Mouse (Mus musculus): ENCODE results near the gene Lsamp. TPM values are rescaled to one million over a fixed set of nuclear protein-coding genes. Genes with fewer than 3 reads are reported as not detected.
A peak's percentile ranks its signal among the peaks of the same experiment; 100 is the strongest.

Lsamp gene
- polyA plus RNA-seq, 1 experiment, result not detected

GRCm38 (mm10) chr16:40942266-40942665 lies 958.1 kb downstream of the Lsamp start:
- H3K27me3 ChIP-seq (ENCODE audit: control insufficient read depth, insufficient read depth, low read length, poor library complexity, severe bottlenecking), result no peaks in the 10 kb centered on the region
- H3K36me3 ChIP-seq (ENCODE audit: control insufficient read depth, insufficient read depth, low read length, poor library complexity, severe bottlenecking), result no peaks in the 10 kb centered on the region
- TF ChIP-seq CTCF (IDR thresholded peaks at IDR 0.05; ENCODE audit: low read depth, low read length), result no peak
- no peak for TF ChIP-seq POLR2A (IDR thresholded peaks at IDR 0.05; ENCODE audit: insufficient read depth, low read length)
- no peak for TF ChIP-seq EP300 (IDR thresholded peaks at IDR 0.05; ENCODE audit: insufficient read depth, low read depth, low read length)
- H3K9ac ChIP-seq (ENCODE audit: low read depth, poor library complexity, severe bottlenecking), result no peak overlapping the region
- no peak overlapping the region for H3K4me3 ChIP-seq (ENCODE audit: low read depth, low read length)
- H3K4me1 ChIP-seq (ENCODE audit: control insufficient read depth, insufficient read depth, low read length), result no peaks in the 10 kb centered on the region
- no peaks in the 10 kb centered on the region for H3K9me3 ChIP-seq (replicated peaks; ENCODE audit: control insufficient read depth, insufficient read depth, low read length, poor library complexity, severe bottlenecking)
- no peak overlapping the region for H3K27ac ChIP-seq (ENCODE audit: insufficient read depth, low read length)

- H3K4me1 ChIP-seq (ENCODE audit: control insufficient read depth, insufficient read depth, low read length), result no peaks in the 10 kb centered on the region
- no peaks in the 10 kb centered on the region for H3K36me3 ChIP-seq (ENCODE audit: control insufficient read depth, insufficient read depth, low read length, poor library complexity, severe bottlenecking)
- H3K27me3 ChIP-seq (ENCODE audit: control insufficient read depth, insufficient read depth, low read length, poor library complexity, severe bottlenecking), result no peaks in the 10 kb centered on the region
- no peak overlapping the region for H3K27ac ChIP-seq (ENCODE audit: insufficient read depth, low read length)
- no peak for TF ChIP-seq POLR2A (IDR thresholded peaks at IDR 0.05; ENCODE audit: insufficient read depth, low read length)
- H3K9ac ChIP-seq (ENCODE audit: low read depth, poor library complexity, severe bottlenecking), result no peak overlapping the region
- H3K4me3 ChIP-seq (ENCODE audit: low read depth, low read length), result no peak overlapping the region
- H3K9me3 ChIP-seq (replicated peaks; ENCODE audit: control insufficient read depth, insufficient read depth, low read length, poor library complexity, severe bottlenecking), result no peaks in the 10 kb centered on the region
Measured at GRCm38 (mm10) chr16:40945834-40946233, 961.7 kb downstream of the Lsamp start.

GRCm38 (mm10) chr16:40948013-40948412 lies 963.9 kb downstream of the Lsamp start:
- Histone ChIP-seq H3K9me3 (replicated peaks; ENCODE audit: control insufficient read depth, insufficient read depth, low read length, poor library complexity, severe bottlenecking) (no peaks in the 10 kb centered on the region), H3K9ac (ENCODE audit: low read depth, poor library complexity, severe bottlenecking) (no peak overlapping the region), H3K27me3 (ENCODE audit: control insufficient read depth, insufficient read depth, low read length, poor library complexity, severe bottlenecking) (no peaks in the 10 kb centered on the region), H3K27ac (ENCODE audit: insufficient read depth, low read length) (no peak overlapping the region), H3K4me1 (ENCODE audit: control insufficient read depth, insufficient read depth, low read length) (no peaks in the 10 kb centered on the region), H3K36me3 (ENCODE audit: control insufficient read depth, insufficient read depth, low read length, poor library complexity, severe bottlenecking) (no peaks in the 10 kb centered on the region), H3K4me3 (ENCODE audit: low read depth, low read length) (no peak overlapping the region)
- TF ChIP-seq EP300 (IDR thresholded peaks at IDR 0.05; ENCODE audit: insufficient read depth, low read depth, low read length), result no peak

GRCm38 (mm10) chr16:40959211-40959610 lies 975.0 kb downstream of the Lsamp start:
- H3K4me3 ChIP-seq (ENCODE audit: low read depth, low read length), result no peak overlapping the region
- TF ChIP-seq EP300 (IDR thresholded peaks at IDR 0.05; ENCODE audit: insufficient read depth, low read depth, low read length) (no peak), CTCF (IDR thresholded peaks at IDR 0.05; ENCODE audit: low read depth, low read length) (no peak), POLR2A (IDR thresholded peaks at IDR 0.05; ENCODE audit: insufficient read depth, low read length) (no peak)
- no peak overlapping the region for H3K9ac ChIP-seq (ENCODE audit: low read depth, poor library complexity, severe bottlenecking)

GRCm38 (mm10) chr16:40960586-40960985 lies 976.4 kb downstream of the Lsamp start:
- no peaks in the 10 kb centered on the region for H3K36me3 ChIP-seq (ENCODE audit: control insufficient read depth, insufficient read depth, low read length, poor library complexity, severe bottlenecking)
- H3K27ac ChIP-seq (ENCODE audit: insufficient read depth, low read length), result no peak overlapping the region
- no peak overlapping the region for H3K4me3 ChIP-seq (ENCODE audit: low read depth, low read length)
- no peaks in the 10 kb centered on the region; the same call in 1 of the 2 replicates for H3K27me3 ChIP-seq (ENCODE audit: control insufficient read depth, insufficient read depth, low read length, poor library complexity, severe bottlenecking)
- no peak overlapping the region for H3K9ac ChIP-seq (ENCODE audit: low read depth, poor library complexity, severe bottlenecking)
- H3K9me3 ChIP-seq (replicated peaks; ENCODE audit: control insufficient read depth, insufficient read depth, low read length, poor library complexity, severe bottlenecking), result no peaks in the 10 kb centered on the region
- TF ChIP-seq POLR2A (IDR thresholded peaks at IDR 0.05; ENCODE audit: insufficient read depth, low read length), result no peak
- no peak for TF ChIP-seq EP300 (IDR thresholded peaks at IDR 0.05; ENCODE audit: insufficient read depth, low read depth, low read length)
- no peaks in the 10 kb centered on the region for H3K4me1 ChIP-seq (ENCODE audit: control insufficient read depth, insufficient read depth, low read length)

More at GRCm38 (mm10) chr16:40959211-40959610, 975.0 kb downstream of the Lsamp start:
- Histone ChIP-seq H3K9me3 (replicated peaks; ENCODE audit: control insufficient read depth, insufficient read depth, low read length, poor library complexity, severe bottlenecking) (no peaks in the 10 kb centered on the region), H3K4me1 (ENCODE audit: control insufficient read depth, insufficient read depth, low read length) (no peaks in the 10 kb centered on the region), H3K27ac (ENCODE audit: insufficient read depth, low read length) (no peak overlapping the region), H3K27me3 (ENCODE audit: control insufficient read depth, insufficient read depth, low read length, poor library complexity, severe bottlenecking) (no peaks in the 10 kb centered on the region), H3K36me3 (ENCODE audit: control insufficient read depth, insufficient read depth, low read length, poor library complexity, severe bottlenecking) (no peaks in the 10 kb centered on the region)

- Histone ChIP-seq H3K9ac (ENCODE audit: low read depth, poor library complexity, severe bottlenecking) (no peak overlapping the region), H3K36me3 (ENCODE audit: control insufficient read depth, insufficient read depth, low read length, poor library complexity, severe bottlenecking) (no peaks in the 10 kb centered on the region), H3K4me1 (ENCODE audit: control insufficient read depth, insufficient read depth, low read length) (no peaks in the 10 kb centered on the region), H3K27me3 (ENCODE audit: control insufficient read depth, insufficient read depth, low read length, poor library complexity, severe bottlenecking) (no peaks in the 10 kb centered on the region; the same call in none of the 2 replicates), H3K27ac (ENCODE audit: insufficient read depth, low read length) (no peak overlapping the region), H3K9me3 (replicated peaks; ENCODE audit: control insufficient read depth, insufficient read depth, low read length, poor library complexity, severe bottlenecking) (no peaks in the 10 kb centered on the region), H3K4me3 (ENCODE audit: low read depth, low read length) (no peak overlapping the region)
- TF ChIP-seq CTCF (IDR thresholded peaks at IDR 0.05; ENCODE audit: low read depth, low read length), result peak; percentile 67
- TF ChIP-seq EP300 (IDR thresholded peaks at IDR 0.05; ENCODE audit: insufficient read depth, low read depth, low read length), result no peak
Measured at GRCm38 (mm10) chr16:40968088-40968860, 984.1 kb downstream of the Lsamp start.
